Mouse (Mus musculus): ENCODE measurements around the gene Tspan12.

GRCm38 (mm10) chr6:21790550-21791086 lies 61.7 kb downstream of the Tspan12 start:
- TF ChIP-seq EP300 (IDR thresholded peaks at IDR 0.05; ENCODE audit: low read depth), result no peak
- TF ChIP-seq CTCF (IDR thresholded peaks at IDR 0.05; ENCODE audit: low read depth), result no peak
